Mouse (Mus musculus): ENCODE measurements at regions not wholly inside any gene's neighbourhood (a gene's known extent, or its start where the extent isn't known, plus 50 kb on each side); places are given as distances from the start of the nearest gene placed in this dataset.

DNA sequence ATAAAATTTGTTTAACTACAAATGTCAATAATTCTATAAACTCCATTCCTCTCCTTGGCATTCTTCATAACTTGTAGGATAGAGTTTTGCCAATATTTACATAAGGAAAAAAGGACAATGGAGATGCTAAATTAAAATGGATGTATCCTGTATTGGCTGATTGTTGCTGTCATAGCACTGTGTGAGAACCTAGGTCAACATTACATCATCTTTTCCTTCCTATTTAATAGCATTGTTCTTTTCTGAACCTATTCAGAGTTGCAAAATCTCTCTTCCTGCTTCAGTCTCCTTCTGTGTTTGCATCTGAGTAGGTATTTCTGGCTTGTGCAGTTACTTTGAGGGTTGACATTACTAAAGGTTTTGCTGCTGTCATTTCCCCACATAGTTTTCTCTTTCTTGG is 228.6 kb upstream of the Gk2 start:
- no peak for TF ChIP-seq CTCF (IDR thresholded peaks at IDR 0.05; ENCODE audit: low read depth, low read length)
- TF ChIP-seq POLR2A (IDR thresholded peaks at IDR 0.05; ENCODE audit: insufficient read depth, low read length), result no peak
- TF ChIP-seq EP300 (IDR thresholded peaks at IDR 0.05; ENCODE audit: insufficient read depth, low read depth, low read length), result no peak

Measured in ES-Bruce4 (cell line).